Mouse (Mus musculus) cerebellum, postnatal 4 days (tissue): Measurements from ENCODE around the gene Nr4a1.

Experiments
- DNase-seq, 2 experiments: peaks; one replicate each; pipeline ENCODE4 v3.0.0; 2022; ENCODE audit warnings: low spot score in 2 of 2, mixed read lengths in 1 of 2

The Nr4a1 gene

DNA sequence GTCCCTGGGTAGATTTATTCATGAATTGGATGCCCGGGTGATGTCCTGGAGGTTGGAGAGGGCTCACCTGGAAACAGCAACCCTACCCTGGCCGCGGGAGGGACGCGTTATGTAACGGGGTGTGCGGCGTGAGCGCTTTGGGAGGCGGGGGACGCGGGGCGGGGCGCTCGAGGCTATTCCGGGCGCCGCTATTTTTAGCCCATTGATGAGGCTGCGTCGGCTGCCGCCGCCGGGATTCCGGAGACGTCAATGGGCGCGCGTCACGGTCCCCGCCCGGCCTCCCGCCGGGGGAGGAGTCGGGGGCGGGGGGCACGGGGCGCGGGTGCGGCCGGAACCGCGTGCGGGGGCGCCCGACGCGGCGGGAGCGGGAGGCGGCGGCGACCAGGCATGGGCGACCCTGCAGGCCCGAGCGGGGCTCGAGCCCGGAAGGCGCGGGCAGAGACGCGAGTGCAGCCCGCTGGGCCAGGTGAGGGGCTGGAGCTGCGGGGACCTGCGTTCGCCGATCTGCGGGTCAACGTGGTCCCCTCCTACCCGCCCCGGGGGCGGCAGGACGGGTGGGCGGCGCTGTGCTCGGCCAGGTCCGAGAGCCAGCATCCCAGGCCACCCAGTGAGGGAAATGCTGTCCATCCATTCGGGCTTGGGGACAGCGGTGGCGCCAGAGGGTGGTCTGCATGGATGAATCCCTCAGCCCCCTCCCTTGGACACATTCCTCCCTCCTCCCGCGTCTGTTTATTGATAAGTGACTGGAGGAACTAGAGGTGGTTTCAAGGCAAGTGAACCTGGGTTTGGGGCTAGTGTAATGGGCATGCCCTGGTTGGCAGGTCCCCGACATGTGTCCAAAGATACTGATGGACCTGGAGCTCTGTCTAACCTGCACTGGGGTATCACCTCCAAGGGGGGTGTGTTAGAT lies at the start of gene Nr4a1:
Nr4a1 (plus strand) TSS at position 384 of the 910 bp plus-strand sequence.
- DNase-seq = peak in 1 of 2 experiments; percentile 31

DNA sequence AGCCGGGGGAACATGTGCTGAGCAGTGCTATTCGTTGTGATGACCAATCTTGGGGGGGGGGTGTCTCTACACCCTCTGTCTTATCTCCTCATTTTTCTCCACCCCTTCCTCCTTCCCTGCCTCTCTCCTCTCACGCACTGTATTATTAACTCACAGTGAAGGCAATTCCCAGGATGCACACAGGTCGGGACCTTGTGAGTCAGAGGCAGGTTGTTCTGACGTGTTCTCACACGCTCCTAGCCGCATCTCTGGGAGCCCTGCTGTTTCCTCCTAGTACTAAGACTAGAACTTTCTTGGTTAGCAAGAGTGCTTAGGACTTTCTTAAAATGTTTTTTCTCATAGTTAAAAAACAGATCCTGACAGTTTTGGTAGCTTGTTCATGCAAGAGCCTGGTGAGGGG lies 49.3 kb upstream of the Nr4a1 start:
- no peak for DNase-seq

DNA sequence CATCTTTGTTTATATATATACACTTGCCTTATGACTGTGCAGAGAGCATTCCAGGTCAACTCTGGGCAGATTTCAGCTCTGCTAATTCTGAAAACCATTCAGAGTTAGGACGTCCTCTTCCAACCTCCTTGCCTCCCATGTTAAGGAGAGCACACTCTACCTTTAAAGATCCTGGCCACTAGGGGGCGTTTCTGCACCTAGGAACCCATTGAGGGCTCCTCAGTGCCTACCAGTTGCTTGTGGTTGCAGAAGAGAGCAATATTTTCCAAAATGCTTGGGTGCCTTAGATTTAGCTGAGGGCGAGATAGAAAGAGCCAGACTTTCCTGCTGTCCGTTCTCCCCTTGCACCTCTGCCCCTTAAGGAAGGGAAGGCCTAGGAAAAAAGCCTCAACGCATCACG lies 43.8 kb upstream of the Nr4a1 start:
- DNase-seq = peak in 1 of 2 experiments; percentile 52

DNA sequence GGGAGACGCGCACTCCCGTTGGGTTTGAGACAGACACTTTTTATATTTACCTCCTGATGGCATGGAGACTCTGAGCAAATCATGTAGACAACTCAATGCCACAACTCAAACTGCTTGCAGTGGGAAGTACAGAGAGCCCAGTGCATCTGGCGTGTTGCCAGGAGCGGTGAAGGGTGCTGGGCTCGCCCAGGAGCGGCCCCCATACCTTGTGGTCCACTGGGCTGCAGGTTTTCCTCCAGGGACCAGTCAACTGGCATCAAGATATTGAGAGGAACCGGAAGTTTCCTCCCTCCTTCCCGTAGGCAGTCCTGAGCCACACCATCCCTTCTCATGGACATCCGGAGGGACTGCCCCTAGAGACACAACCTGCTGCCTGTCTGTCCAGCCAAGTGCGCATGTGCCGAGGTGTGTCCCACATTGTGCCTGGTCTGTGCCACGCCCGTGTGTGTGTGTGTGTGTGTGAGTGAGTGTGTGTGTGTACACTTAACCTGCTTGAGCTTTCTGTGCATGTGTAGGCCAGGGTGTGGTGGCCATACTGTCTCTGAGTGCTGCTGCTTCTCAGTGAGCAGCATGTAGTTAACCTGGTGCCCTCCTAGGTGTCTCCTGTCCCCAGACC lies 43.0 kb upstream of the Nr4a1 start:
- DNase-seq = no peak

GRCm38 (mm10) chr15:101212435-101212834 lies 41.6 kb upstream of the Nr4a1 start:
- no peak for DNase-seq

DNA sequence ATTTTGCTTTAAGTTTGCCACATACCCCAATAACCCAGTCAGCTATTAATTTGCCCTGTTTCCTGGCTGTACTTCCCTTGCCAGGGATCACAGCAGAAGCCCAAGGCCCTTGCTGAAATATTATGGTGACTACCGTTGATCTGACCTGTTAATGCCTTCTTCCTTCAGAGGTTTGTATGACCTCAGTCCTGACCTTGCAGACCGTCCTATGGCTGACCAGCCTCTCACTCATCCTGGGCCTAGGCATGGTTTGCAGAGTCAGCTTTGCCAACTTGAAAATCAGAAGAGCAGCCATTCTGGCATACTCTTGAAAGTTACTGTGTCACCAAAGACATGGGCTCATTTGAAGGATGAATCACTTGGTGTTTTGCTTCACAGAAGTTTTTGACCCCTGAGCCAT lies 38.9 kb upstream of the Nr4a1 start:
- DNase-seq = no peak

DNA sequence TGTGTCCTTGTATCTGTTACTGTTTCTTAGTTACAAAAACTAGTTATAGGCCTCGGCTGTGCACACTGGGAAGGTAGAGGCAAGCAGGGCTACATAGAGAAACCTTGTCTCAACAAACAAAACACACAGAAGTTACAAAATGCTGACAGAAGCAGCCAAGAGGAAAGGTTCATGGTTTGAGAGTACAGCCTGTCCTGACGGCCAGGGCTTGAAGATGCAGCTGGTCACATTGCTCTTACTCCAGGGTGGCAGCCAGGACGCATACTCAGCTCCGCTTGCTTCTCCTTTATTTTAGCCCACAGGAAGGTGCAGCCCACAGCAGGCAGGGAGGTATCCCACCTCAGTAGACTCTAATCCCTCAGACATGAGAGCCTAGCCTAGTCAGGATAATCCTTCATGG lies 38.0 kb upstream of the Nr4a1 start:
- DNase-seq = no peak

DNA sequence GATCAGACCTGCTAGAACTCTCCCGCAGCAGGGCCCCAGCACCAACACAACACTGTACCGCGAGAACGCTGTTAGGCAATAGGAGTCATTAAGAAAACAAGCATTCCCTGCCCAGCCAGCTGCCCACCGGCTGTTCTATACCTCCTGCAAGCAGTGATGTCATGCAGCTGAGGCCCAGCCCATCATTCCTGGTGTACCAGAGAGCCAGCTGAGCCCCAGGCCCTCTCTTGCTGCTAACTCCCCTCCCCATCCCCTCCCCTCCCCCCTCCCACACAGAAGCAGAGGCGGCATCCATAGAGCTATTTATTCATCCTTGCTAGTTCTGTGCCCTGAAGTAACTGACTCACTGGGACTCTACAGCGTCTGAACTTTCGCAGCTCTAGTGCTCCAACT lies 33.2 kb upstream of the Nr4a1 start:
- DNase-seq = no peak

- DNase-seq = peak; percentile 78 to 87
Measured at GRCm38 (mm10) chr15:101221298-101222104, 32.6 kb upstream of the Nr4a1 start.

- no peak for DNase-seq
Measured at GRCm38 (mm10) chr15:101222897-101223482, 31.1 kb upstream of the Nr4a1 start.

- no peak for DNase-seq
Measured at GRCm38 (mm10) chr15:101223596-101223995, 30.5 kb upstream of the Nr4a1 start.

DNA sequence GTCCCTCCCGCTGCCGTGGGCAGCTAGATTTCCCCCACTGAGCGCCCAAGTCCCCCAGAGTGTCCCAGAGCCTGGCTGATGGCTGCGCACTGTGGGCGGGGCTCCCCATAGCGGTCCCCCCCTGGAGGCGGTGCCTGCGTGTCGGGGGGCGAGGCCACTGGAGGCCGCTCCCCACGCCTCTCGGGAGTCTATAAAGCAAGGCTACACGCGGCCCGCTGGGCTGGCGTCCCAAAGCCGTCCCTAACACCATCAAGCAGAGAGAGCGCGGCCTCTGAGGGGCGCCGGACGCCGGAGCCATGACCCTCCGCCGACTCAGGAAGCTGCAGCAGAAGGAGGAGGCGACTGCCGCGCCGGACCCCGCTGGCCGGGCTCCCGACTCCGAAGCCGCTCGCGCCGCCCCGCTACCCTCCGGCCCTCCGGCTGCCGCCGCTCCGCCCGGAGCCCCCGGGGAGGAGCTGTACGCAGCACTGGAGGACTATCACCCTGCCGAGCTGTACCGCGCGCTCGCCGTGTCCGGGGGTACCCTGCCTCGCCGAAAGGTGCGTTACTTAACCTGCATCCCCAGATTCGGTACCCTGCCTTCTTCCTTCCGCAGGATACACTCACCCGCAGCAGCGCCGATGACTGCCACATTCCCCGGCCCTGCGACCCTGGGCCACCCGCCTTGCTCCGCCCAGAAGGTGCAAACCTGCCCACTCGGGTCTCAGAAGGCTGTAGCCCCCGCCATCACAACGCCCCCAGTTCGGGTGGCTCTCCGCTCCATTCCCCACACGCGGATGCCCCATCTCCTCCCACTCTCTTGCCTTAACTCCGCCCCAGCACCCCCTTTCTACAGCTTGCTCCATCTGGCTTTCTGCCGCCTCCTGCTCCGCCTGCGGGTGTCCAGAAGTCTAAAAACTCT lies 29.8 kb upstream of the Nr4a1 start, which contains the start of gene Grasp:
Grasp (plus strand) TSS at position 183 of the 901 bp plus-strand sequence.
- peak; percentile 44 to 70 for DNase-seq

DNA sequence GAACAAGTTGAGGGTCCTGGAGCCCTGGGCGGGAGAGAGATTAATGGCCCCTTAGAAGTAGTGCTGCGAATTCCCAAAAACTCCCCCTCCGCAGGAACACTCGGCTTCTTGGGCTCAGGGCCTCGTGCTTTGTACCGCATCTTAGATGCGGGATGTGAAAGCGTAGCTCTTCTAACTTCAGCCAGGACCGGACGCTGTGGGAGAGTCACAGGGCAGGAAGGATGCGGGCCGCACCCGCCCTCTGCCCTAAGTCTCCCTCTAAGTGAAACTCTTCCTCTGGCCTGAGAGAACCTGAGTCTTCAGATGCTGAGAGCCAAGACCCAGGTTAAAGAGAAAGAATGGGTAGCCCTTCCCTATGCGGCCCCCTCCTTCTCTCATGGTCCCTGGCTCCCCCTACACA lies 29.1 kb upstream of the Nr4a1 start:
- DNase-seq = no peak

GRCm38 (mm10) chr15:101227971-101228370 lies 26.1 kb upstream of the Nr4a1 start:
- DNase-seq = no peak

DNA sequence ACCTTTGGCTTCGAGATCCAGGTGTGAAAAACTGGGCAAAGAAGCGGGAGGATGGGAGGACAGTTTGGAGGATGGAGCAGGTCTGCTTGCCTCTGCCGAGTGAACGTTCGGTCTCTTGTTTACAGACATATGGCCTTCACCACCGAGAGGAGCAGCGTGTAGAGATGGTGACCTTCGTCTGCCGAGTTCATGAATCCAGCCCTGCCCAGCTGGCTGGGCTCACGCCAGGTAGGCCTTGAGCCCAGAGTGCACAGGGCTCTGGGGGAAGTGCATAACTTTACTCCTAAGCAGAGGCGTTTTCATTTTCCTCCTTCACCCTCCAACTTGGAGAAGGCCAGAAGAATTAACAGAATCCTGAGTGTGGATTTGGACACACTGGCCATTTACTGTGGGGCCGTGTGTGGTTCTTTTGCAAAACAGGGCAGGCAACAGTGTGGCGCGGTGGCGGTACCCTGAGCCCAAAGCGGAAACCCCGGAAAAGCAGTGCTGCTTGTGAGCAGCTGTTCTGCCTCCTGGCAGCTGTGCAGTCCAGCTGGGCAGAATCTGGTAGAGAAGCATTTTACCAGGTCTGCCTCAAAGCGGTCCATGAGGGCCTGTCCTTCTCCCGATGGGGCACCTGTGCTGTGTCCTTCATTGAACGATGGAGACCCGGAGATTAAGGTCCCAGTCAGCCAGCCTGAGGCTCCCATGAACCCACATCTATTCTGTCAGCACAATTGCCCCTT lies 25.0 kb upstream of the Nr4a1 start:
- no peak for DNase-seq

GRCm38 (mm10) chr15:101230503-101230902 lies 23.6 kb upstream of the Nr4a1 start:
- DNase-seq = no peak

DNA sequence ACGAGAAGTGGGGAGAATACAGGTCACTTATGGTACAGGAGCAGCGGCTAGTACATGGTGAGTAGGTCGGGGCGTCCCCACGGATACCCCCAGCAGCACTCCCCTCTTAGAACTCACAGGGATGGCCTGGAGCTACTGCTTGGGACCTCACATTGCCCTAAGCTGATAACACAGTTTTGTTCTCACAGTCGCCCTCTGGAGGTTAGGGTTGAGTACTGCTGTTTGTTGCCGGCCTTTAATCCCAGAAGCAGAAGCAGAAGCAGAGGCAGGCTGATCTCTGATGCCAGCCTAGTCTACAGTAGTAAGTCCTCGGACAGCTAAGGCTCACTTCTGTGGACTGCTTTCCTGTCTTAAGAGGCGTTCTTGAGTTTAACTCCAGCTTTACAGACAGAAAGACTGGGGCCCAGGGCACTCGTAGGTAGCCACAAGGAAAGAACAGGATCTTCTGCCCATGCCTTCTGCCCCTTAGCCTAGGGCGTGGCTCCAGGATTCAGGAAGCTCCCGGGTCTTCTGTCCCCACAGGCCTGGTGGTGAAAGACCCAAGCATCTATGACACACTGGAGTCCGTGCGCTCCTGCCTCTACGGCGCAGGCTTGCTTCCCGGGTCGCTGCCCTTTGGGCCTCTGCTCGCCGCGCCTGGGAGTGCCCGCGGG lies 22.9 kb upstream of the Nr4a1 start:
- DNase-seq = no peak

- no peak for DNase-seq
Measured at GRCm38 (mm10) chr15:101231648-101232180, 22.4 kb upstream of the Nr4a1 start.

DNA sequence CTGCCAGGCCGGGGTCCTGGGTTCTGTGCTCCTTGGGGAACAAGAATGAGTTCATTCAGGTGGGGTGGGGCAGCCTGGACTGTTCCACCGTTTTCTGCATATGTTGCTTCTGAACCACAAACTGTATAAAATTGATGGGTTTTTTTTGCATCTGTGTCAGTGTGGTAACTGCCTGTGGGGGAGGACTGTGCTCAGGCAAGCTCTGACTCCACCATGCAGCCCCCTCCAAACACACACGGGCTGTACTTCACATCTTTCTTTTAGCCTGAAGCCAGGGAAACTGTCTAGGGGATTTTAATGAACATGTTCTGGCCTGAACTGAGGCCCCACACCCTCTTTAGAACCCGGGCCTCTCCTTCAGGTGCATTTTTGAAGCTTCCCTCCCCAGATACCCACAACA lies 21.5 kb upstream of the Nr4a1 start:
- no peak for DNase-seq
